Mouse (Mus musculus): ENCODE data around the gene Tenm4. TPM values are rescaled to one million over a fixed set of nuclear protein-coding genes. Genes with fewer than 3 reads are reported as not detected.
A peak's percentile ranks its signal among the peaks of the same experiment; 100 is the strongest.
"Not testable (repeated sequence)": the region's sequence is repeated elsewhere in the genome, so short reads cannot be mapped to it uniquely, and the experiment has no call there.

Tenm4 gene
- polyA plus RNA-seq, 1 experiment from 2014 or later: 14.3 TPM

- Histone ChIP-seq H3K27ac (ENCODE audit: low read length) (no peak overlapping the region), H3K9me3 (ENCODE audit: control insufficient read depth, low read length) (no peaks in the 10 kb centered on the region), H3K4me3 (ENCODE audit: low read length) (no peak overlapping the region), H3K4me2 (ENCODE audit: low read depth, low read length) (no peak overlapping the region), H3K4me1 (ENCODE audit: control insufficient read depth, insufficient read depth, low read length) (no peaks in the 10 kb centered on the region), H3K36me3 (ENCODE audit: control insufficient read depth, insufficient read depth, low read length) (no peaks in the 10 kb centered on the region), H3K27me3 (replicated peaks; ENCODE audit: control insufficient read depth, insufficient read depth, low read length) (no peaks in the 10 kb centered on the region), H3K9ac (ENCODE audit: low read depth, low read length) (no peak overlapping the region)
- ATAC-seq: no peak
- 80% methylated on average over 5 of the region's 5 CpGs for WGBS
Observed at GRCm38 (mm10) chr7:96909856-96910255, 738.8 kb downstream of the Tenm4 start.

- no peak for ATAC-seq
- Histone ChIP-seq H3K4me1 (ENCODE audit: control insufficient read depth, insufficient read depth, low read length) (no peaks in the 10 kb centered on the region), H3K4me2 (ENCODE audit: low read depth, low read length) (no peak overlapping the region), H3K9ac (ENCODE audit: low read depth, low read length) (no peak overlapping the region), H3K27ac (ENCODE audit: low read length) (no peak overlapping the region), H3K36me3 (ENCODE audit: control insufficient read depth, insufficient read depth, low read length) (no peaks in the 10 kb centered on the region), H3K27me3 (replicated peaks; ENCODE audit: control insufficient read depth, insufficient read depth, low read length) (no peaks in the 10 kb centered on the region), H3K4me3 (ENCODE audit: low read length) (no peak overlapping the region), H3K9me3 (ENCODE audit: control insufficient read depth, low read length) (no peaks in the 10 kb centered on the region)
- whole genome bisulfite sequencing: 74% methylated on average over 12 of the region's 12 CpGs
Observed at GRCm38 (mm10) chr7:96910310-96910960, 739.4 kb downstream of the Tenm4 start.

GRCm38 (mm10) chr7:96914031-96914430 lies 743.0 kb downstream of the Tenm4 start:
- 5% methylated on average over 6 of the region's 6 CpGs for WGBS
- H3K27ac ChIP-seq (ENCODE audit: low read length): no peak overlapping the region
- H3K4me3 ChIP-seq (ENCODE audit: low read length): no peak overlapping the region
- H3K36me3 ChIP-seq (ENCODE audit: control insufficient read depth, insufficient read depth, low read length): no peaks in the 10 kb centered on the region
- H3K4me2 ChIP-seq (ENCODE audit: low read depth, low read length): no peak overlapping the region
- H3K9ac ChIP-seq (ENCODE audit: low read depth, low read length): no peak overlapping the region
- ATAC-seq: peak; percentile 69
- H3K4me1 ChIP-seq (ENCODE audit: control insufficient read depth, insufficient read depth, low read length): no peaks in the 10 kb centered on the region
- no peaks in the 10 kb centered on the region for H3K9me3 ChIP-seq (ENCODE audit: control insufficient read depth, low read length)
- H3K27me3 ChIP-seq (replicated peaks; ENCODE audit: control insufficient read depth, insufficient read depth, low read length): no peaks in the 10 kb centered on the region

GRCm38 (mm10) chr7:96915452-96916105 lies 744.5 kb downstream of the Tenm4 start:
- H3K4me1 ChIP-seq (ENCODE audit: control insufficient read depth, insufficient read depth, low read length): no peaks in the 10 kb centered on the region

GRCm38 (mm10) chr7:96920447-96921095 lies 749.5 kb downstream of the Tenm4 start:
- Histone ChIP-seq H3K27ac (ENCODE audit: low read length) (no peak overlapping the region), H3K4me2 (ENCODE audit: low read depth, low read length) (no peak overlapping the region), H3K9ac (ENCODE audit: low read depth, low read length) (no peak overlapping the region), H3K4me3 (ENCODE audit: low read length) (no peak overlapping the region), H3K36me3 (ENCODE audit: control insufficient read depth, insufficient read depth, low read length) (no peaks in the 10 kb centered on the region), H3K4me1 (ENCODE audit: control insufficient read depth, insufficient read depth, low read length) (no peaks in the 10 kb centered on the region), H3K27me3 (replicated peaks; ENCODE audit: control insufficient read depth, insufficient read depth, low read length) (no peaks in the 10 kb centered on the region), H3K9me3 (ENCODE audit: control insufficient read depth, low read length) (no peaks in the 10 kb centered on the region)
- WGBS: 77% methylated on average over 7 of the region's 7 CpGs
- no peak for ATAC-seq

More at GRCm38 (mm10) chr7:96915452-96916105, 744.5 kb downstream of the Tenm4 start:
- Histone ChIP-seq H3K4me2 (ENCODE audit: low read depth, low read length) (no peak overlapping the region), H3K36me3 (ENCODE audit: control insufficient read depth, insufficient read depth, low read length) (no peaks in the 10 kb centered on the region), H3K27ac (ENCODE audit: low read length) (no peak overlapping the region), H3K4me3 (ENCODE audit: low read length) (no peak overlapping the region), H3K9ac (ENCODE audit: low read depth, low read length) (no peak overlapping the region), H3K9me3 (ENCODE audit: control insufficient read depth, low read length) (no peaks in the 10 kb centered on the region), H3K27me3 (replicated peaks; ENCODE audit: control insufficient read depth, insufficient read depth, low read length) (no peaks in the 10 kb centered on the region)
- 1% methylated on average over 2 of the region's 2 CpGs for WGBS
- peak; percentile 67 for ATAC-seq

- Histone ChIP-seq H3K4me1 (ENCODE audit: control insufficient read depth, insufficient read depth, low read length) (no peaks in the 10 kb centered on the region), H3K4me2 (ENCODE audit: low read depth, low read length) (no peak overlapping the region), H3K9ac (ENCODE audit: low read depth, low read length) (no peak overlapping the region), H3K9me3 (ENCODE audit: control insufficient read depth, low read length) (no peaks in the 10 kb centered on the region), H3K27ac (ENCODE audit: low read length) (no peak overlapping the region), H3K4me3 (ENCODE audit: low read length) (no peak overlapping the region), H3K36me3 (ENCODE audit: control insufficient read depth, insufficient read depth, low read length) (no peaks in the 10 kb centered on the region), H3K27me3 (replicated peaks; ENCODE audit: control insufficient read depth, insufficient read depth, low read length) (no peaks in the 10 kb centered on the region)
- WGBS: 97% methylated on average over 2 of the region's 2 CpGs
- ATAC-seq: no peak
Observed at GRCm38 (mm10) chr7:96922927-96923326, 751.9 kb downstream of the Tenm4 start.

- ATAC-seq: no peak
- WGBS: 73% methylated on average over 5 of the region's 5 CpGs
- no peaks in the 10 kb centered on the region for H3K27me3 ChIP-seq (replicated peaks; ENCODE audit: control insufficient read depth, insufficient read depth, low read length)
- no peak overlapping the region for H3K4me3 ChIP-seq (ENCODE audit: low read length)
- no peak overlapping the region for H3K4me2 ChIP-seq (ENCODE audit: low read depth, low read length)
- no peaks in the 10 kb centered on the region for H3K4me1 ChIP-seq (ENCODE audit: control insufficient read depth, insufficient read depth, low read length)
- no peaks in the 10 kb centered on the region for H3K9me3 ChIP-seq (ENCODE audit: control insufficient read depth, low read length)
- H3K9ac ChIP-seq (ENCODE audit: low read depth, low read length): no peak overlapping the region
- no peaks in the 10 kb centered on the region for H3K36me3 ChIP-seq (ENCODE audit: control insufficient read depth, insufficient read depth, low read length)
- H3K27ac ChIP-seq (ENCODE audit: low read length): no peak overlapping the region
Observed at GRCm38 (mm10) chr7:96943715-96944377, 772.8 kb downstream of the Tenm4 start.

GRCm38 (mm10) chr7:96946501-96946900 lies 775.5 kb downstream of the Tenm4 start:
- ATAC-seq; H3K9ac ChIP-seq (ENCODE audit: low read depth, low read length); H3K4me2 ChIP-seq (ENCODE audit: low read depth, low read length); H3K9me3 ChIP-seq (ENCODE audit: control insufficient read depth, low read length); H3K36me3 ChIP-seq (ENCODE audit: control insufficient read depth, insufficient read depth, low read length); H3K4me3 ChIP-seq (ENCODE audit: low read length); H3K27me3 ChIP-seq (replicated peaks; ENCODE audit: control insufficient read depth, insufficient read depth, low read length); H3K27ac ChIP-seq (ENCODE audit: low read length); H3K4me1 ChIP-seq (ENCODE audit: control insufficient read depth, insufficient read depth, low read length): not testable (repeated sequence)
- 86% methylated on average over 8 of the region's 8 CpGs for WGBS

All from intestine, embryonic 16.5 days (tissue).